Mouse (Mus musculus) left cerebral cortex, postnatal 36 days (tissue): ENCODE results near the gene Add3. TPM values are rescaled to one million over a fixed set of nuclear protein-coding genes. Genes with fewer than 3 reads are reported as not detected.
A peak's percentile ranks its signal among the peaks of the same experiment; 100 is the strongest.

Experiments
- DNase-seq, 2 experiments: peaks; one replicate each; pipeline ENCODE4 v3.0.0; 2021 to 2022; ENCODE audit warnings: low spot score in 2 of 2, mixed read lengths in 1 of 2
- intact Hi-C: fragments of 180-260 bp; cut with DNase I; formaldehyde crosslinking; loops from one replicate; pipeline ENCODE4 v1.15.1; 2025
- total RNA-seq, 2 experiments: library from RNA; stranded (reverse); gene quantifications; 2 replicates each; pipeline ENCODE4 v1.2.3; 2021

Add3 gene
- total RNA-seq, 2 experiments from 2014 or later = 89.3 to 89.6 TPM

GRCm38 (mm10) chr19:53128494-53129337, 11.5 kb upstream of the Add3 start:
- intact Hi-C loops = no loop called here

GRCm38 (mm10) chr19:53130399-53131175, 9.7 kb upstream of the Add3 start:
- no peak for DNase-seq
- intact Hi-C loops = no loop called here

More at GRCm38 (mm10) chr19:53128494-53129337, 11.5 kb upstream of the Add3 start:
- no peak for DNase-seq

GRCm38 (mm10) chr19:53132471-53132870, 7.8 kb upstream of the Add3 start:
- intact Hi-C loops = no loop called here
- DNase-seq = no peak

- intact Hi-C loops = no loop called here
- DNase-seq = no peak
Measured at GRCm38 (mm10) chr19:53136336-53137090, 3.7 kb upstream of the Add3 start.

- DNase-seq = no peak
- intact Hi-C loops = no loop called here
Measured at GRCm38 (mm10) chr19:53137116-53137670, 3.0 kb upstream of the Add3 start.

GRCm38 (mm10) chr19:53140804-53141250, 584 bp downstream of the Add3 start:
- intact Hi-C loops = loop anchor here (5.0 kb wide), 7 partner anchors 36 to 186 kb away; partner anchors contain the start of gene Mxi1
- no peak for DNase-seq

- intact Hi-C loops = loop anchor here (2.0 to 5.0 kb wide), 8 partner anchors 36 to 186 kb away; partner anchors contain the start of gene Mxi1
Measured at GRCm38 (mm10) chr19:53141251-53142072, 1.2 kb downstream of the Add3 start.

GRCm38 (mm10) chr19:53142190-53143107, 2.2 kb downstream of the Add3 start:
- DNase-seq = peak; percentile 99
- intact Hi-C loops = loop anchor here (2.0 to 5.0 kb wide), 8 partner anchors 35 to 185 kb away; partner anchors contain the start of gene Mxi1

More at GRCm38 (mm10) chr19:53141251-53142072, 1.2 kb downstream of the Add3 start:
- peak; percentile 68 to 74 for DNase-seq

- intact Hi-C loops = loop anchor here (2.0 to 5.0 kb wide), 8 partner anchors 34 to 184 kb away; partner anchors contain the start of gene Mxi1
- peak in 1 of 2 experiments; percentile 24 for DNase-seq
Measured at GRCm38 (mm10) chr19:53143108-53143971, 3.1 kb downstream of the Add3 start.

GRCm38 (mm10) chr19:53145075-53145474, 4.8 kb downstream of the Add3 start:
- intact Hi-C loops = no loop called here
- no peak for DNase-seq

- intact Hi-C loops = no loop called here
- DNase-seq = no peak
Measured at GRCm38 (mm10) chr19:53149381-53149780, 9.1 kb downstream of the Add3 start.

- DNase-seq = no peak
- intact Hi-C loops = no loop called here
Measured at GRCm38 (mm10) chr19:53152451-53152850, 12.2 kb downstream of the Add3 start.

GRCm38 (mm10) chr19:53153096-53153495, 12.9 kb downstream of the Add3 start:
- DNase-seq = no peak
- intact Hi-C loops = no loop called here

- intact Hi-C loops = no loop called here
- no peak for DNase-seq
Measured at GRCm38 (mm10) chr19:53154156-53154555, 13.9 kb downstream of the Add3 start.

GRCm38 (mm10) chr19:53156361-53156760, 16.1 kb downstream of the Add3 start:
- intact Hi-C loops = no loop called here
- DNase-seq = no peak

GRCm38 (mm10) chr19:53157176-53157575, 16.9 kb downstream of the Add3 start:
- DNase-seq = no peak
- intact Hi-C loops = no loop called here
